Mouse (Mus musculus): ENCODE measurements around the gene Wdr26.

The Wdr26 gene

GRCm38 (mm10) chr1:181211920-181212633 is at the start of gene Wdr26:
Wdr26 (minus strand) TSS chr1:181212001.
- DNase-seq (ENCODE audit: low spot score), result peak; percentile 90

GRCm38 (mm10) chr1:181260949-181261696 is 49.3 kb upstream of the Wdr26 start:
- peak; percentile 43 for DNase-seq (ENCODE audit: low spot score)

GRCm38 (mm10) chr1:181260422-181260821 is 48.6 kb upstream of the Wdr26 start:
- no peak for DNase-seq (ENCODE audit: low spot score)

- peak; percentile 58 for DNase-seq (ENCODE audit: low spot score)
Measured at GRCm38 (mm10) chr1:181259626-181260410, 48.0 kb upstream of the Wdr26 start.

- DNase-seq (ENCODE audit: low spot score), result peak; percentile 22
Measured at GRCm38 (mm10) chr1:181259056-181259455, 47.3 kb upstream of the Wdr26 start.

- DNase-seq (ENCODE audit: low spot score), result no peak
Measured at GRCm38 (mm10) chr1:181258616-181259015, 46.8 kb upstream of the Wdr26 start.

- no peak for DNase-seq (ENCODE audit: low spot score)
Measured at GRCm38 (mm10) chr1:181257585-181258555, 46.1 kb upstream of the Wdr26 start.

GRCm38 (mm10) chr1:181256689-181257584 is 45.1 kb upstream of the Wdr26 start:
- peak; percentile 57 for DNase-seq (ENCODE audit: low spot score)

GRCm38 (mm10) chr1:181255891-181256688 is 44.3 kb upstream of the Wdr26 start:
- DNase-seq (ENCODE audit: low spot score), result peak; percentile 78

- no peak for DNase-seq (ENCODE audit: low spot score)
Measured at GRCm38 (mm10) chr1:181255450-181255849, 43.6 kb upstream of the Wdr26 start.

- no peak for DNase-seq (ENCODE audit: low spot score)
Measured at GRCm38 (mm10) chr1:181251624-181252023, 39.8 kb upstream of the Wdr26 start.

GRCm38 (mm10) chr1:181250961-181251360 is 39.2 kb upstream of the Wdr26 start:
- DNase-seq (ENCODE audit: low spot score), result no peak

- DNase-seq (ENCODE audit: low spot score), result no peak
Measured at GRCm38 (mm10) chr1:181249537-181249936, 37.7 kb upstream of the Wdr26 start.

- no peak for DNase-seq (ENCODE audit: low spot score)
Measured at GRCm38 (mm10) chr1:181247175-181247574, 35.4 kb upstream of the Wdr26 start.

GRCm38 (mm10) chr1:181246487-181247138 is 34.8 kb upstream of the Wdr26 start:
- no peak for DNase-seq (ENCODE audit: low spot score)

- no peak for DNase-seq (ENCODE audit: low spot score)
Measured at GRCm38 (mm10) chr1:181245554-181246486, 34.0 kb upstream of the Wdr26 start.

- no peak for DNase-seq (ENCODE audit: low spot score)
Measured at GRCm38 (mm10) chr1:181245067-181245466, 33.3 kb upstream of the Wdr26 start.

- DNase-seq (ENCODE audit: low spot score), result no peak
Measured at GRCm38 (mm10) chr1:181241185-181241584, 29.4 kb upstream of the Wdr26 start.

Data from retina, embryonic 14.5 days (tissue).